Mouse (Mus musculus) liver, embryonic 16.5 days (tissue): Measurements from ENCODE around the gene Slain1. TPM values are rescaled to one million over a fixed set of nuclear protein-coding genes. Genes with fewer than 3 reads are reported as not detected.

Experiments
- ATAC-seq: fragments of 200-750 bp; cut with Nextera tagmentation; 2 replicates; pipeline ENCODE4 v1.8.0; 2017; ENCODE audit warnings: low read depth, mild to moderate bottlenecking, moderate number of reproducible peaks, moderate library complexity
- H3K27ac ChIP-seq: fragments of 300-500 bp; sonication (generic); 2 replicates; pipeline ENCODE4 v1.5.1; 2014; ENCODE audit warnings: mild to moderate bottlenecking, low read length
- H3K27me3 ChIP-seq: fragments of 300-500 bp; sonication (generic); 2 replicates; pipeline ENCODE4 v1.6.1; 2014; ENCODE audit warnings: low read depth, low read length, mixed read lengths; ENCODE audit not compliant: control insufficient read depth, insufficient read depth
- H3K36me3 ChIP-seq: fragments of 300-500 bp; sonication (generic); 2 replicates; pipeline ENCODE4 v1.6.1; 2014; ENCODE audit warnings: mild to moderate bottlenecking; ENCODE audit not compliant: control insufficient read depth, insufficient read depth
- H3K4me1 ChIP-seq: fragments of 300-500 bp; sonication (generic); 2 replicates; pipeline ENCODE4 v1.6.1; 2014; ENCODE audit warnings: low read depth, low read length, mixed read lengths; ENCODE audit not compliant: control insufficient read depth
- H3K4me2 ChIP-seq: fragments of 300-500 bp; sonication (generic); 2 replicates; pipeline ENCODE4 v1.6.1; 2014; ENCODE audit warnings: low read depth, low read length, mixed read lengths
- H3K4me3 ChIP-seq: fragments of 300-500 bp; sonication (generic); 2 replicates; pipeline ENCODE4 v1.5.1; 2014; ENCODE audit warnings: low read depth, mild to moderate bottlenecking, low read length
- H3K9ac ChIP-seq: fragments of 300-500 bp; sonication (generic); 2 replicates; pipeline ENCODE4 v1.6.1; 2014; ENCODE audit warnings: low read depth, low read length
- H3K9me3 ChIP-seq: fragments of 300-500 bp; sonication (generic); replicated peaks from 2 replicates; pipeline ENCODE4 v1.6.1; 2016; ENCODE audit warnings: low read length; ENCODE audit not compliant: control insufficient read depth
- WGBS: fragments of 180-500 bp; shearing (Covaris S2); extraction: QIAGEN DNeasy Blood & Tissue Kit; methylation state at CpG from one replicate; pipeline ENCODE4 v1.1.7; 2014; ENCODE audit not compliant: insufficient replicate concordance; 5-methylcytosine and 5-hydroxymethylcytosine counted together
- polyA plus RNA-seq: library from polyadenylated mRNA; unstranded; fragments of >200 nt; fragmentation: Nextera tagmentation; extraction: Ambion mirVana; gene quantifications from 2 replicates; pipeline ENCODE4 v1.2.1, GENCODE M21; 2015

Slain1 gene
- polyA plus RNA-seq, 1 experiment from 2014 or later, result 0.08 TPM

DNA sequence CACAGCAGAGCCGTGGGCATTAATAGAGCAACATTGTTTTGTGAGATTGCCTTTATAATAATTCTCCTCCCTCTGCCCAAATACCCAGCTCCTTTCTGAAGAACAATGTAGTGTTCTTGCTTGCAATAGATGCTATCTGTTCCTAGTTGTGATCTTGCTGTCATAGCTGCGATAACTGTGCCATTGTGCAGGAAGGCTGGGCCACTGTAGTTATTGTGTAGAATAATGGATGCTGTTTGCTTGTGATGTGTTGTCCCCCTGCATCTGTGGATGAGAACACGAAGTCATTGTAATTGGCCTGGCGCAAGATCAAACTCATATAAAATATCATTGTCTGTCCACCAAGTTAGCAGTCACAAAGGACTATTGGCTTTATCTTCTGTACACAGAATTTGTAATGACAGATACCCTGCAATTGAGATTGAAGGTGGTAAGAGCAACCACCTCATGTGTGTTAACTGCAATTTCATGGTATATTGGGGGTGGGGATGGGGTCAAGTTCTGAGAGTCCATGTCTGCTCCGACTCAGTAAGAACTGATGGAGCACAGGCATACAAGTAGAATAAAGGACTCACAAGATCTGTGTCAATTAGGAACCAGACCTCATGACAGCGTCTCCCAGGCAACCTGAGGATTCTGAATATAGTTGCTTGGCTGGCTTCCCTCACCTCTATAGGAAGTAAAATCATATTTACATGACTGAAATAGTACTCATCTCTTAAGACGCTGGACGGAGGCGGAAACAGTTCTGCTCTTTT lies 32.8 kb downstream of the Slain1 start:
- 67% methylated on average over 9 of the region's 9 CpGs for WGBS
- no peak overlapping the region for H3K4me3 ChIP-seq
- no peak overlapping the region for H3K9ac ChIP-seq
- no peaks in the 10 kb centered on the region for H3K9me3 ChIP-seq
- H3K4me2 ChIP-seq, result no peak overlapping the region
- no peaks in the 10 kb centered on the region for H3K36me3 ChIP-seq
- ATAC-seq, result no peak
- H3K27ac ChIP-seq, result no peak overlapping the region
- H3K4me1 ChIP-seq, result no peaks in the 10 kb centered on the region
- no peaks in the 10 kb centered on the region for H3K27me3 ChIP-seq

DNA sequence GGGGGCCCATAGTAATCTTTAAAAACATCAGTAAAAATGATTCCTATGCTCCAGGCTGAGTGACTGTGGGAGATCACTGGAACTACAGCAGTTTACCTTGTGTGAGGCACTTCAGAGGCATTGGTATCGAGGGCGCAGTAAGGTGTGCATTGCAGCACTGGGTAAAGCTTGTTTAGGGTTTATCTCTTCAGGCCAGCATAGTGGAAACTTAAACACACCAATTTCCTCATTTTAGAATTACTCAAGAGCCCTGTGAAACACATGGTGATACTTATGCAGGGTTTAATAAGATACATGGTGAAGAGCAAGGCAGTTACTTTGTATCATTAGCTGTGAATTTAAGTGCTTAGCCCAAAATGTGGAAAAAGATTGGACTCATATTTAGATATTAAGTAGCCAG lies 37.0 kb downstream of the Slain1 start:
- Histone ChIP-seq H3K27ac (no peak overlapping the region), H3K9ac (no peak overlapping the region), H3K27me3 (no peaks in the 10 kb centered on the region), H3K4me2 (no peak overlapping the region), H3K4me3 (no peak overlapping the region), H3K36me3 (no peaks in the 10 kb centered on the region), H3K4me1 (no peaks in the 10 kb centered on the region), H3K9me3 (no peaks in the 10 kb centered on the region)
- 68% methylated on average over 2 of the region's 2 CpGs for WGBS
- ATAC-seq, result no peak

DNA sequence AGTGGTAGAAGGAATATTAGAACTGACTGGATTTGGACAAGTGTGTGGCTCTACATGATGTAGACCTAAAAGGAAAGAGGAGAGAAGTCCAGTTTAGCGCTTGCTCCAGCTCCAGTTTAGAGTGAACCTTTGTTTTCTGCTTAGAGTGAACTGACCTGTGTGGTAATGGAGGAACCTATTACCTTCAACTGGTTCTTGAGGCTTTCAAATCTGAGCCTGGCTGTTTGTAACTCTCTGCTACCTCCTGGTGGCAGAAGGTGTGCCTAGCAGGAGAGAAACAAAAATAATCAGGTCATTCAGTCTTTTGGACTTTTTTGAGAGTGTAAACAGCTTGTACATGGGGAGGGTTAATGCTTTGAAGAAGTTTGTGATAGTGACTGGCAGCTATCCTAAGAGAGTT lies 44.3 kb downstream of the Slain1 start:
- no peak overlapping the region for H3K27ac ChIP-seq
- H3K4me3 ChIP-seq, result no peak overlapping the region
- WGBS, result 9% methylated on average over 1 of the region's 1 CpGs
- H3K9me3 ChIP-seq, result no peaks in the 10 kb centered on the region
- no peak overlapping the region for H3K9ac ChIP-seq
- ATAC-seq, result no peak
- H3K4me1 ChIP-seq, result no peaks in the 10 kb centered on the region
- no peaks in the 10 kb centered on the region for H3K27me3 ChIP-seq
- no peaks in the 10 kb centered on the region for H3K36me3 ChIP-seq
- H3K4me2 ChIP-seq, result no peak overlapping the region

DNA sequence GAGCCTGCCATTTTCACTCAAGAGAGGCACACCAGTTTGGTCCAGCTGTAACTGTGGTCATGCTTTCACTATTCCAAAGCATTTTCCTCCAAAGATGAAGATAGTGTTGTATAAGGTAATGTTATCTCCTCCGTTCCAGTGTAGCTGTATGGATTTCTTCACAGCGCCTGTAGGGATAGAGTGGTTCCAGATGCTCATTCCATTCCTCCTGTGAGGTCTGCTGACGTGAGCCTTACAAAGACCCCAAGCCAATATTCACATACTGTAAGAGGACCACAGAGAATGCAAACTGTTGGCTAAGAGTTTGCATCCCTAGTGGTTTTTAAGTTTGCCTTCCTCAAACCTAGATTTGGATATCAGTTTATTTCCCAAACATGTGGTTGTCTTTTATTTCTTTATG lies 45.6 kb downstream of the Slain1 start:
- no peak overlapping the region for H3K27ac ChIP-seq
- no peak overlapping the region for H3K4me2 ChIP-seq
- H3K9me3 ChIP-seq, result no peaks in the 10 kb centered on the region
- no peaks in the 10 kb centered on the region for H3K36me3 ChIP-seq
- H3K4me1 ChIP-seq, result no peaks in the 10 kb centered on the region
- no peaks in the 10 kb centered on the region for H3K27me3 ChIP-seq
- WGBS, result 70% methylated on average over 3 of the region's 3 CpGs
- H3K4me3 ChIP-seq, result no peak overlapping the region
- H3K9ac ChIP-seq, result no peak overlapping the region
- ATAC-seq, result no peak

DNA sequence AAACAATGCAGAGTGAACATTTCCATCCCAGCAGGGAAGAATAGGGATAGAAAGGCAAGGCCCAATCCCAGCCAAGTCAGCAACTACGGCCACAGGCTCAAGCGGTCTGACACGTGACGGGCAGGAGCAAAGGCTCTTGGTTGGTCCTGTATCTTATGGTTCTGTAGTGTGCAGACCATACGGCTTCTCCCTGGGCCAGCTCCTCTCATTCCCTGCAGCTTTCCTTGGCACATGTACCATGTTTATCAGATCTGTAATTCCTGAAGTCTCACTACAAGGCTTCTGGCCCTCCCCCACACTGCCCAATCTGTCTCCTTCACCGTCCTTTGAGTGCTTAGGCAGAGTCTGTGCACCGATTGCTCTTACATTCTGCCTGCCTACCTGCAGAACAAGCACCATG lies 47.1 kb downstream of the Slain1 start:
- Histone ChIP-seq H3K36me3 (no peaks in the 10 kb centered on the region), H3K9me3 (no peaks in the 10 kb centered on the region), H3K4me1 (no peaks in the 10 kb centered on the region), H3K27me3 (no peaks in the 10 kb centered on the region), H3K4me3 (no peak overlapping the region), H3K9ac (no peak overlapping the region), H3K4me2 (no peak overlapping the region), H3K27ac (no peak overlapping the region)
- no peak for ATAC-seq
- 78% methylated on average over 7 of the region's 7 CpGs for WGBS

DNA sequence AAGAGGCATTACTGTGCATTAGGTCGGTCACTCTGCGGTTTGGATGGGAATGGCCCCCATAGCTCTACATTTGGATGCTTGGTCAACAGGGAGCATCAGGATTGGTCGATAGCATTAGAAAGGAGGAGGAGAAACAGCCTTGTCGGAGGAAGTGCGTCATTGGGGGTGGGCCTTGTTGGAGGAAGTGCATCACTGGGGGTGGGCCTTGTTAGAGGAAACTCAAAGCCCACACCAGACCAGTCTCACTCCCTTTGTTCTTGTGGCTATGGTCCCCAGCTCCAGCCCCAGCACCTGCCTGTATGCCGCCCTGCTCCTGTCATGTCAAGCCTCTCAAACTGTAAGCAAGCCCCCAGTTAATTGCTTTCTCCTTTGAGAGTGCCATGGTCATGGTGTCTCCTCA lies 49.3 kb downstream of the Slain1 start:
- Histone ChIP-seq H3K36me3 (no peaks in the 10 kb centered on the region), H3K27ac (no peak overlapping the region), H3K4me2 (no peak overlapping the region), H3K27me3 (no peaks in the 10 kb centered on the region), H3K9ac (no peak overlapping the region), H3K9me3 (no peaks in the 10 kb centered on the region), H3K4me1 (no peaks in the 10 kb centered on the region), H3K4me3 (no peak overlapping the region)
- WGBS, result 79% methylated on average over 6 of the region's 6 CpGs
- ATAC-seq, result no peak

DNA sequence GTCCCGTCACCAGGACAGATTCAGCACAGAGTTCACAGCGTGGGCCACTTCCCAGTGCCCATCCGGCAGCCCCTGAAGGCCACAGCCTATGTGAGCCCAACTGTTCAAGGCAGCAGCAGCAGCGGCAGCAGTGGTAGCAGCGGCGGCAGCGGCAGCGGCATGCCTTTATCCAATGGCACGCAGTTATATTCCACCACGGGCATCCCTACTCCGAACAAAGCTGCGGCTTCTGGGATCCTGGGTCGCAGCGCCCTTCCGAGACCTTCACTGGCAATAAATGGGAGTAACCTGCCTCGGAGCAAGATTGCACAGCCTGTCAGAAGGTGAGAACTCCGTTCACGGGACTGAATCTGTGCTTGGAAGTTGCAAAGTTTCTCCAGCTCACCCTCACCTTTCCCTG lies 52.5 kb downstream of the Slain1 start:
- Histone ChIP-seq H3K4me2 (no peak overlapping the region), H3K4me1 (no peaks in the 10 kb centered on the region), H3K27ac (no peak overlapping the region), H3K4me3 (no peak overlapping the region), H3K27me3 (no peaks in the 10 kb centered on the region), H3K36me3 (no peaks in the 10 kb centered on the region), H3K9ac (no peak overlapping the region), H3K9me3 (no peaks in the 10 kb centered on the region)
- 78% methylated on average over 18 of the region's 18 CpGs for WGBS
- ATAC-seq, result no peak

DNA sequence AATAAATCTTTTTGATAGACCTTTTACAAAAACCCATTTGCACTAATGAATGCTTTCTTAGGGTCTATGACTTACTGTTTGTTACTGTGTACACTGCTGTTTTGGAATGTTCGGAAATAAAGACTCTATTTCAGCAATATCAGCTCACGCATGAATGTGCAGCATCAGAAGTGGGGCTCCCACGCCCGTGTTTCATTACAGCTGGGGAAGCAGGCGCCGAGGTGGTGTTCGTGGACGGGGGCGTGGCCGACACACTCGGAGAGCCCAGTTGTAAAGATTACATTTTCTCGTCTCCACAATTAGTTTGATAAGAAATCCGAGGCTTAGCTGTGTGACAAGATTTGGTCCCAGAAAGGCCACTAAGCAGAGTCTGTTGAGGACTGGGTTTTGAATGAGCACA lies 54.7 kb downstream of the Slain1 start:
- Histone ChIP-seq H3K4me1 (no peaks in the 10 kb centered on the region), H3K36me3 (no peaks in the 10 kb centered on the region), H3K4me2 (no peak overlapping the region), H3K9me3 (no peaks in the 10 kb centered on the region), H3K27me3 (no peaks in the 10 kb centered on the region), H3K4me3 (no peak overlapping the region), H3K9ac (no peak overlapping the region), H3K27ac (no peak overlapping the region)
- ATAC-seq, result no peak
- 27% methylated on average over 13 of the region's 13 CpGs for WGBS

DNA sequence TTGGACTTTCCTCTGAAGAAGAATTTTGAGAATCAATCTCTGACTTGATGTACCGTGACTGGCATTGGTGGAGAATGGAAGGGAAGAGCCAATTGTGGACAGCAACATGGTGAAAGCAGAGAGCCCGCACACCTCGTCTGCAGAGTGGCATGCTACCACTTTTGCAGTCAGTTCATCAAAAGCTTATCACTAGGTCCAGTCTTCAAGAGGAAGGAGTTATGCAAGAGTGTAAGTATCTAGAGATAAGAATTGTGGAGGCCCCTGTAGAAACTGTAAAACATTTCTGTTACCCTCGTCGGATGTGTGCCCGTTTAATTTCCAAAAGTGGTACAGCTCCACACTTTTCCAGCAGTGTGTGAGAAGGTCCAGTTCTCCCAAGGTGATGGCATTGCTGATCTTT lies 56.3 kb downstream of the Slain1 start:
- no peaks in the 10 kb centered on the region for H3K9me3 ChIP-seq
- no peaks in the 10 kb centered on the region for H3K27me3 ChIP-seq
- peak; percentile 58; the same call in 1 of the 2 replicates for ATAC-seq
- no peaks in the 10 kb centered on the region for H3K4me1 ChIP-seq
- peak overlapping the region; percentile 17; the same call in 1 of the 2 replicates for H3K4me2 ChIP-seq
- no peak overlapping the region for H3K4me3 ChIP-seq
- H3K36me3 ChIP-seq, result no peaks in the 10 kb centered on the region
- H3K9ac ChIP-seq, result no peak overlapping the region
- 21% methylated on average over 6 of the region's 6 CpGs for WGBS
- no peak overlapping the region for H3K27ac ChIP-seq
